Mouse (Mus musculus): Measurements from ENCODE around the gene Ap1b1.

Ap1b1 gene

GRCm38 (mm10) chr11:4984799-4985198 is 1.8 kb upstream of the Ap1b1 start:
- no peak for DNase-seq (ENCODE audit: low spot score in 2 of 2)

GRCm38 (mm10) chr11:4987487-4987852 is 846 bp downstream of the Ap1b1 start:
- DNase-seq (ENCODE audit: low spot score in 2 of 2): no peak

GRCm38 (mm10) chr11:4989187-4989586 is 2.6 kb downstream of the Ap1b1 start:
- DNase-seq (ENCODE audit: low spot score in 2 of 2): peak; percentile 40 to 56

GRCm38 (mm10) chr11:4992471-4992870 is 5.8 kb downstream of the Ap1b1 start:
- no peak for DNase-seq (ENCODE audit: low spot score in 2 of 2)

GRCm38 (mm10) chr11:4995676-4996075 is 9.1 kb downstream of the Ap1b1 start:
- no peak for DNase-seq (ENCODE audit: low spot score in 2 of 2)

GRCm38 (mm10) chr11:4996621-4997199 is 10.1 kb downstream of the Ap1b1 start:
- DNase-seq (ENCODE audit: low spot score in 2 of 2): no peak

- no peak for DNase-seq (ENCODE audit: low spot score in 2 of 2)
Observed at GRCm38 (mm10) chr11:4998352-4998751, 11.7 kb downstream of the Ap1b1 start.

GRCm38 (mm10) chr11:4998762-4999161 is 12.1 kb downstream of the Ap1b1 start:
- no peak for DNase-seq (ENCODE audit: low spot score in 2 of 2)

- DNase-seq (ENCODE audit: low spot score in 2 of 2): no peak
Observed at GRCm38 (mm10) chr11:5000241-5000640, 13.6 kb downstream of the Ap1b1 start.

- DNase-seq (ENCODE audit: low spot score in 2 of 2): no peak
Observed at GRCm38 (mm10) chr11:5002826-5003225, 16.2 kb downstream of the Ap1b1 start.

- DNase-seq (ENCODE audit: low spot score in 2 of 2): no peak
Observed at GRCm38 (mm10) chr11:5005528-5005927, 18.9 kb downstream of the Ap1b1 start.

- no peak for DNase-seq (ENCODE audit: low spot score in 2 of 2)
Observed at GRCm38 (mm10) chr11:5007186-5007585, 20.6 kb downstream of the Ap1b1 start.

GRCm38 (mm10) chr11:5008867-5009266 is 22.2 kb downstream of the Ap1b1 start:
- DNase-seq (ENCODE audit: low spot score in 2 of 2): no peak

- DNase-seq (ENCODE audit: low spot score in 2 of 2): no peak
Observed at GRCm38 (mm10) chr11:5009354-5010074, 22.9 kb downstream of the Ap1b1 start.

- no peak for DNase-seq (ENCODE audit: low spot score in 2 of 2)
Observed at GRCm38 (mm10) chr11:5010205-5010604, 23.6 kb downstream of the Ap1b1 start.

GRCm38 (mm10) chr11:5011480-5011879 is 24.9 kb downstream of the Ap1b1 start:
- no peak for DNase-seq (ENCODE audit: low spot score in 2 of 2)

GRCm38 (mm10) chr11:5012213-5012715 is 25.6 kb downstream of the Ap1b1 start:
- DNase-seq (ENCODE audit: low spot score in 2 of 2): no peak

GRCm38 (mm10) chr11:5015720-5016119 is 29.1 kb downstream of the Ap1b1 start:
- DNase-seq (ENCODE audit: low spot score in 2 of 2): peak in 1 of 2 experiments; percentile 37

GRCm38 (mm10) chr11:5016286-5016685 is 29.7 kb downstream of the Ap1b1 start:
- DNase-seq (ENCODE audit: low spot score in 2 of 2): no peak

- DNase-seq (ENCODE audit: low spot score in 2 of 2): no peak
Observed at GRCm38 (mm10) chr11:5017506-5017905, 30.9 kb downstream of the Ap1b1 start.

GRCm38 (mm10) chr11:5025108-5025507 is 38.5 kb downstream of the Ap1b1 start:
- no peak for DNase-seq (ENCODE audit: low spot score in 2 of 2)

- DNase-seq (ENCODE audit: low spot score in 2 of 2): no peak
Observed at GRCm38 (mm10) chr11:5028228-5028627, 41.6 kb downstream of the Ap1b1 start.

GRCm38 (mm10) chr11:5032706-5033105 is 46.1 kb downstream of the Ap1b1 start:
- no peak for DNase-seq (ENCODE audit: low spot score in 2 of 2)

All from thymus, postnatal 10 days (tissue).